27 mouse cellular contexts compared by ENCODE assay signal in genomic region chr13:69279647-69280046, GRCm38 (mm10).
DNase-seq lines count a peak whose midpoint lies in the region; ATAC-seq and TF ChIP-seq lines count a peak whose summit lies in the region.
"Had no signal": no experiment of that assay in that cellular context is flagged by ENCODE, and none has a peak within 500 bp of the region (broad histone marks: within the 10 kb centered on the region; RNA-seq: fewer than 3 reads in every experiment).

No protein-coding gene starts in this region.

- H3K9ac ChIP-seq in hindbrain, embryonic 16.5 days (ENCODE audit: low read depth, low read length) = no peak overlapping the region
- no peak overlapping the region for H3K9ac ChIP-seq in hindbrain, embryonic 11.5 days (ENCODE audit: low read depth, low read length)
- no peak overlapping the region for H3K9ac ChIP-seq in midbrain, postnatal 0 days (replicated peaks; ENCODE audit: low read length, poor library complexity, severe bottlenecking)
- H3K9ac ChIP-seq in midbrain, embryonic 14.5 days (replicated peaks; ENCODE audit: low read length) = no peak overlapping the region
- no peak overlapping the region for H3K9ac ChIP-seq in neural tube, embryonic 15.5 days (replicated peaks)
- H3K9ac ChIP-seq: embryonic facial prominence, embryonic 13.5 days; embryonic facial prominence, embryonic 15.5 days; forebrain, embryonic 12.5 days had no signal

- ATAC-seq in hindbrain, embryonic 16.5 days = peak; percentile 27; the same call in 1 of the 2 replicates
- ATAC-seq in hindbrain, embryonic 11.5 days (ENCODE audit: low FRiP score) = no peak
- no peak for ATAC-seq in midbrain, postnatal 0 days (ENCODE audit: low FRiP score)
- ATAC-seq in midbrain, embryonic 14.5 days (ENCODE audit: low FRiP score, low TSS enrichment) = no peak
- ATAC-seq in neural tube, embryonic 15.5 days (ENCODE audit: low FRiP score) = peak; percentile 79
- ATAC-seq: CD4-positive, CD25-positive, alpha-beta regulatory T cell, adult 4 months; forebrain, embryonic 14.5 days had no signal

- no peak overlapping the region for H3K4me2 ChIP-seq in hindbrain, embryonic 16.5 days (ENCODE audit: low read length)
- no peak overlapping the region for H3K4me2 ChIP-seq in hindbrain, embryonic 11.5 days (replicated peaks; ENCODE audit: low read depth, low read length)
- H3K4me2 ChIP-seq in midbrain, postnatal 0 days (ENCODE audit: low read depth, low read length, poor library complexity, severe bottlenecking) = no peak overlapping the region
- no peak overlapping the region for H3K4me2 ChIP-seq in midbrain, embryonic 14.5 days (ENCODE audit: low read length)
- H3K4me2 ChIP-seq in neural tube, embryonic 15.5 days = no peak overlapping the region
- H3K4me2 ChIP-seq: embryonic facial prominence, embryonic 13.5 days; embryonic facial prominence, embryonic 15.5 days; forebrain, embryonic 12.5 days had no signal

- no peaks in the 10 kb centered on the region for H3K9me3 ChIP-seq in hindbrain, embryonic 16.5 days (ENCODE audit: control insufficient read depth, low read length)
- H3K9me3 ChIP-seq in hindbrain, embryonic 11.5 days (ENCODE audit: control insufficient read depth, low read length) = no peaks in the 10 kb centered on the region
- no peaks in the 10 kb centered on the region for H3K9me3 ChIP-seq in midbrain, postnatal 0 days (ENCODE audit: low read length)
- H3K9me3 ChIP-seq in midbrain, embryonic 14.5 days (ENCODE audit: control insufficient read depth, low read length) = no peaks in the 10 kb centered on the region
- H3K9me3 ChIP-seq in neural tube, embryonic 15.5 days (replicated peaks) = no peaks in the 10 kb centered on the region
- H3K9me3 ChIP-seq: embryonic facial prominence, embryonic 13.5 days; embryonic facial prominence, embryonic 15.5 days had no signal

- H3K27me3 ChIP-seq in hindbrain, embryonic 16.5 days (replicated peaks; ENCODE audit: control insufficient read depth, insufficient read depth, low read length) = no peaks in the 10 kb centered on the region
- H3K27me3 ChIP-seq in hindbrain, embryonic 11.5 days (ENCODE audit: control insufficient read depth, insufficient read depth, low read length) = no peaks in the 10 kb centered on the region
- no peaks in the 10 kb centered on the region for H3K27me3 ChIP-seq in midbrain, postnatal 0 days (ENCODE audit: insufficient read depth, low read length)
- no peaks in the 10 kb centered on the region for H3K27me3 ChIP-seq in midbrain, embryonic 14.5 days (ENCODE audit: control insufficient read depth, insufficient read depth, low read length)
- no peaks in the 10 kb centered on the region for H3K27me3 ChIP-seq in neural tube, embryonic 15.5 days (replicated peaks)
- H3K27me3 ChIP-seq: CH12.LX; embryonic facial prominence, embryonic 13.5 days; embryonic facial prominence, embryonic 15.5 days; forebrain, embryonic 12.5 days had no signal

- H3K4me1 ChIP-seq in hindbrain, embryonic 16.5 days (ENCODE audit: control insufficient read depth, insufficient read depth, low read depth, low read length) = no peaks in the 10 kb centered on the region
- no peaks in the 10 kb centered on the region for H3K4me1 ChIP-seq in hindbrain, embryonic 11.5 days (replicated peaks; ENCODE audit: control insufficient read depth, insufficient read depth, low read length)
- no peaks in the 10 kb centered on the region for H3K4me1 ChIP-seq in midbrain, postnatal 0 days (ENCODE audit: insufficient read depth, low read length)
- no peaks in the 10 kb centered on the region for H3K4me1 ChIP-seq in midbrain, embryonic 14.5 days (ENCODE audit: control insufficient read depth, insufficient read depth, low read length)
- H3K4me1 ChIP-seq in neural tube, embryonic 15.5 days = peaks cover 8% of the 10 kb centered on the region; the same call in 1 of the 2 replicates
- H3K4me1 ChIP-seq: embryonic facial prominence, embryonic 13.5 days; embryonic facial prominence, embryonic 15.5 days; forebrain, embryonic 10.5 days; forebrain, embryonic 12.5 days had no signal

- no peak overlapping the region for H3K4me3 ChIP-seq in hindbrain, embryonic 16.5 days (ENCODE audit: low read length)
- H3K4me3 ChIP-seq in hindbrain, embryonic 11.5 days (ENCODE audit: low read depth, low read length) = no peak overlapping the region
- no peak overlapping the region for H3K4me3 ChIP-seq in midbrain, postnatal 0 days (ENCODE audit: low read depth, low read length)
- no peak overlapping the region for H3K4me3 ChIP-seq in midbrain, embryonic 14.5 days (replicated peaks; ENCODE audit: low read depth, low read length)
- no peak overlapping the region for H3K4me3 ChIP-seq in neural tube, embryonic 15.5 days (replicated peaks)
- H3K4me3 ChIP-seq: embryonic facial prominence, embryonic 13.5 days; embryonic facial prominence, embryonic 15.5 days; erythroblast, embryonic 14.5 days; forebrain, embryonic 10.5 days; forebrain, embryonic 12.5 days had no signal

- WGBS in hindbrain, embryonic 16.5 days = 78% methylated on average over 8 of the region's 8 CpGs
- WGBS in hindbrain, embryonic 11.5 days = 88% methylated on average over 8 of the region's 8 CpGs
- WGBS in midbrain, postnatal 0 days = 72% methylated on average over 8 of the region's 8 CpGs
- 84% methylated on average over 8 of the region's 8 CpGs for WGBS in midbrain, embryonic 14.5 days
- WGBS in neural tube, embryonic 15.5 days = 49% methylated on average over 8 of the region's 8 CpGs

- DNase-seq in hindbrain, embryonic 11.5 days (ENCODE audit: low spot score) = no peak
- peak; percentile 22 for DNase-seq in midbrain, postnatal 0 days (ENCODE audit: low spot score)
- no peak for DNase-seq in midbrain, embryonic 14.5 days
- peak; percentile 27 for DNase-seq in MN1 (ENCODE audit: low spot score)
- DNase-seq in gastrocnemius, postnatal 25 days = no peak
- DNase-seq: adrenal gland, adult 2 months; adrenal gland, postnatal 10 days; adrenal gland, postnatal 25 days; B cell, adult 2 months; cerebellum, adult 11 months; cerebellum, adult 18-20 months; cerebellum, adult 8-10 months; cerebellum, adult 9-11 months; cerebellum, postnatal 14 days; cerebellum, postnatal 36 days; embryo, embryonic 11 days had no signal

- no peaks in the 10 kb centered on the region for H3K36me3 ChIP-seq in hindbrain, embryonic 16.5 days (ENCODE audit: control insufficient read depth, insufficient read depth, low read length)
- H3K36me3 ChIP-seq in hindbrain, embryonic 11.5 days (ENCODE audit: control insufficient read depth, insufficient read depth, low read length) = no peaks in the 10 kb centered on the region
- no peaks in the 10 kb centered on the region for H3K36me3 ChIP-seq in midbrain, postnatal 0 days (ENCODE audit: insufficient read depth, low read length)
- no peaks in the 10 kb centered on the region for H3K36me3 ChIP-seq in midbrain, embryonic 14.5 days (ENCODE audit: control insufficient read depth, insufficient read depth, low read length)
- H3K36me3 ChIP-seq in neural tube, embryonic 15.5 days = no peaks in the 10 kb centered on the region
- H3K36me3 ChIP-seq: embryonic facial prominence, embryonic 13.5 days; embryonic facial prominence, embryonic 15.5 days; forebrain, embryonic 10.5 days; forebrain, embryonic 12.5 days; G1E had no signal

- TF ChIP-seq CTCF in midbrain, postnatal 0 days (IDR thresholded peaks at IDR 0.05) = no peak

- H3K27ac ChIP-seq in hindbrain, embryonic 16.5 days (ENCODE audit: low read depth, low read length) = no peak overlapping the region
- H3K27ac ChIP-seq in hindbrain, embryonic 11.5 days (ENCODE audit: low read depth, low read length) = no peak overlapping the region
- H3K27ac ChIP-seq in midbrain, postnatal 0 days (ENCODE audit: low read depth, low read length) = no peak overlapping the region
- no peak overlapping the region for H3K27ac ChIP-seq in midbrain, embryonic 14.5 days (replicated peaks; ENCODE audit: low read depth, low read length)
- no peak overlapping the region for H3K27ac ChIP-seq in neural tube, embryonic 15.5 days (replicated peaks)
- H3K27ac ChIP-seq: embryonic facial prominence, embryonic 13.5 days; embryonic facial prominence, embryonic 15.5 days; forebrain, embryonic 10.5 days; forebrain, embryonic 12.5 days had no signal

Comparison
In these comparisons a context has a peak if more than half of its experiments do, and no peak if none do; other contexts are left out.
1. ATAC-seq: peak in hindbrain, embryonic 16.5 days (single experiment) and neural tube, embryonic 15.5 days (single experiment); none in hindbrain, embryonic 11.5 days (single experiment), midbrain, postnatal 0 days (single experiment) and midbrain, embryonic 14.5 days (single experiment).
2. DNase-seq: peak in midbrain, postnatal 0 days (single experiment) and MN1 (single experiment); none in hindbrain, embryonic 11.5 days (single experiment), midbrain, embryonic 14.5 days (single experiment) and gastrocnemius, postnatal 25 days (single experiment).